Mouse (Mus musculus) CD4-positive, CD25-positive, alpha-beta regulatory T cell, adult 4 months (primary cell): ENCODE measurements around the gene Rptor. TPM values are rescaled to one million over a fixed set of nuclear protein-coding genes. Genes with fewer than 3 reads are reported as not detected.

ENCODE experiments used
- ATAC-seq: one replicate; pipeline ENCODE4 v1.8.0; 2017
- polyA plus RNA-seq, 2 experiments: library from polyadenylated mRNA; unstranded; fragments of 100-300 nt; shearing (Covaris generic); gene quantifications; one replicate each; pipeline ENCODE4 v1.2.1; 2017

Rptor gene
- polyA plus RNA-seq, 2 experiments from 2014 or later: 8.7 to 12.2 TPM

- no peak for ATAC-seq
Observed at GRCm38 (mm10) chr11:119607464-119607863, 4.8 kb downstream of the Rptor start.

GRCm38 (mm10) chr11:119611496-119611895, 8.8 kb downstream of the Rptor start:
- no peak for ATAC-seq

GRCm38 (mm10) chr11:119612179-119612578, 9.5 kb downstream of the Rptor start:
- ATAC-seq: no peak

GRCm38 (mm10) chr11:119615087-119615486, 12.4 kb downstream of the Rptor start:
- no peak for ATAC-seq

- no peak for ATAC-seq
Observed at GRCm38 (mm10) chr11:119618763-119619162, 16.1 kb downstream of the Rptor start.

- no peak for ATAC-seq
Observed at GRCm38 (mm10) chr11:119621266-119621665, 18.6 kb downstream of the Rptor start.

- no peak for ATAC-seq
Observed at GRCm38 (mm10) chr11:119623800-119624199, 21.1 kb downstream of the Rptor start.

GRCm38 (mm10) chr11:119624401-119624800, 21.7 kb downstream of the Rptor start:
- ATAC-seq: no peak

- ATAC-seq: no peak
Observed at GRCm38 (mm10) chr11:119624955-119625354, 22.2 kb downstream of the Rptor start.

- ATAC-seq: no peak
Observed at GRCm38 (mm10) chr11:119625476-119625875, 22.8 kb downstream of the Rptor start.

- no peak for ATAC-seq
Observed at GRCm38 (mm10) chr11:119625943-119626342, 23.2 kb downstream of the Rptor start.

GRCm38 (mm10) chr11:119627243-119627642, 24.5 kb downstream of the Rptor start:
- ATAC-seq: no peak

GRCm38 (mm10) chr11:119629072-119629471, 26.4 kb downstream of the Rptor start:
- no peak for ATAC-seq

- ATAC-seq: no peak
Observed at GRCm38 (mm10) chr11:119630329-119630728, 27.6 kb downstream of the Rptor start.

GRCm38 (mm10) chr11:119631222-119631870, 28.6 kb downstream of the Rptor start:
- no peak for ATAC-seq

- ATAC-seq: no peak
Observed at GRCm38 (mm10) chr11:119636371-119636883, 33.7 kb downstream of the Rptor start.

GRCm38 (mm10) chr11:119637519-119637918, 34.8 kb downstream of the Rptor start:
- ATAC-seq: no peak

- ATAC-seq: no peak
Observed at GRCm38 (mm10) chr11:119640491-119640890, 37.8 kb downstream of the Rptor start.

GRCm38 (mm10) chr11:119641831-119642381, 39.2 kb downstream of the Rptor start:
- ATAC-seq: no peak

- ATAC-seq: no peak
Observed at GRCm38 (mm10) chr11:119643347-119643746, 40.6 kb downstream of the Rptor start.

GRCm38 (mm10) chr11:119644140-119644539, 41.4 kb downstream of the Rptor start:
- no peak for ATAC-seq

- no peak for ATAC-seq
Observed at GRCm38 (mm10) chr11:119644612-119645379, 42.1 kb downstream of the Rptor start.

GRCm38 (mm10) chr11:119650456-119650855, 47.8 kb downstream of the Rptor start:
- no peak for ATAC-seq

GRCm38 (mm10) chr11:119653336-119653735, 50.6 kb downstream of the Rptor start:
- ATAC-seq: no peak
